Mouse (Mus musculus) frontal cortex, postnatal 10 days (tissue): ENCODE results near the gene Cgn.
"Not testable (repeated sequence)": the region's sequence is repeated elsewhere in the genome, so short reads cannot be mapped to it uniquely, and the experiment has no call there.

Experiments
- DNase-seq, 2 experiments: peaks; one replicate each; pipeline ENCODE4 v3.0.0; 2022; ENCODE audit warnings: low spot score in 2 of 2, mixed read lengths in 1 of 2

Gene Cgn

DNA sequence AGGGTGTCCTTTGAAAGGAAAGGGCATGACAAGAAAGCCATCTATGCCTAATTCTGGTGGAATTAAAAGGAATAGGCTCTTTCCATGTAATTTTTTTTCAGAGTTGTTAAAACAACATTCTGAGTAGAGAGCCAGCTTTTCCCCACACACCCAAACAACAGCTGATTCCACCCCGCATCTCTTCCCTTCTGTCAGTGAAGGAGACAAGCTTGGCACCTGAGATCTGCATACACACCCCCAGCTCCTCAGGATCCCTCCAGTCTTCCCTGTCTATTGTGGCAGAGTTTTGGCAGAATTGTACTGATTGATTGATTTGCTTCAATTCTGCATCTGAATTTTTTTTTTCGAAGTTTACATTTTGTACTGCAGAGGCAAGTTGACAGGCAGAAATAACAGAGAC lies 6.0 kb upstream of the Cgn start:
- DNase-seq, result no peak

DNA sequence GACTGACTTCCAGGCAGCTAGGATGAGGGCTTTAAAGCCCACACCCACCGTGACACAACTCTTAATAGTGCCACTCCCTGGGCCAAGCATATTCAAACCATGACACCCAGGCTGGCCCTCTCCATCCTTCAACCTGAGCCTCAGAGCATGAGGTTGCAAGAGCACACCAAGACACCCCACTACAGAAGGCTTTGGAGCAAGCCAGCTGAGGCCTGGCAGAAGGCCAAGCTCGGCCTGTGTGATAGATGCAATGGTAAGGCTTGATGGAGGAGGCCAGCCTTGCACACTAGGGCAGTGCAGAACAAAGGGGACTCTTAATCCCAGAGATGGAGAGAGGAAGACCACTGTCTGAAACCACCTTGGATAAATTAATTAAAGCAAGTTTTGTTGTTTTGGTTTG lies 3.2 kb upstream of the Cgn start:
- DNase-seq, result no peak

DNA sequence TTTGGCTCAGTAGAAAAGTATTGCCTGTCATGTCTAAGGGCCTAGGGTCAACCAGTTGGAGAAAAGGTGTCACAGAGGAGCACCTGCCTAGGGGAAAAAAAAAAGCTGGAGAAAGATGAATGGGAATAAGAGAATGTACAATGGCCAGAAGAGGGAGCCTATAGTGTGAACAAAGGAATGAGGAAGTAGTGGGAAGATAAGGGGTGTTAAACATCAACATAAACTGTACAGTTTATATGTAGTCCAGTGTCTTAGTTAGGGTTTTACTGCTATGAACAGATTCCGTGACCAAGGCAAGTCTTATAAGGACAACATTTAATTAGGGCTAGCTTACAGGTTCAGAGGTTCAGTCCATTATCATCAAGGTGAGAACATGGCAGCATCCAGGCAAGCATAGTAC lies 2.8 kb upstream of the Cgn start:
- DNase-seq, result no peak

DNA sequence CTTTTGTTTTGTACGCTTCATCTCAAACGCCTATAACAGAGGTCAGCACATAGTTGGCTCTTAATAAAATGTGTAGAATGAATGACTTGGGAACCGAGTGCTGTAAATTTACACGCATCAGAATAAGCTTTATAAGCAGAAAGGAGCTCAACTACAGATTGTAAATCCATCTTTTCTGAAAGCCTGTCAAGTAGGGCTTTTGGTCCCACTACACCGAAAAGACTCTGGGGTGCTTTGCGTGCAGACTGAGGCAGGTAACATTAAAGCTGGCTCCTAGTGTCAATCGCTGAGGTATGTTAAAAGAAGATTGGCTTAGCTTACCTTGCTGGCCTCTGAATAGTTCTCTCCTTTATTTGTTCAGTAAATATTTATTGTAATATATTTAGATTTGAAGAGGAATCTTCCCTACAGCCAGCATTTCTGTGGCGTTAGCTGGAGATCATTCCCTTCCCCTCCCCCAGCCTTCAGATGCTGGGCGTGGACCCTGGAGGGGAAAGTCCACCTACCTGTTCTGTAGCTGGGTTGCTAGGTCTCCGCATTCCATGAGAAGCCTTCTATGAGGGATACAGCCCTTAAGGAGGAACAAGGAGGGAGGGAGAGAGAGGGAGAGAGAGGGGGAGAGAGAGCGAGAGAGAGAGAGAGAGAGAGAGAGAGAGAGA lies 959 bp upstream of the Cgn start:
- no peak for DNase-seq

DNA sequence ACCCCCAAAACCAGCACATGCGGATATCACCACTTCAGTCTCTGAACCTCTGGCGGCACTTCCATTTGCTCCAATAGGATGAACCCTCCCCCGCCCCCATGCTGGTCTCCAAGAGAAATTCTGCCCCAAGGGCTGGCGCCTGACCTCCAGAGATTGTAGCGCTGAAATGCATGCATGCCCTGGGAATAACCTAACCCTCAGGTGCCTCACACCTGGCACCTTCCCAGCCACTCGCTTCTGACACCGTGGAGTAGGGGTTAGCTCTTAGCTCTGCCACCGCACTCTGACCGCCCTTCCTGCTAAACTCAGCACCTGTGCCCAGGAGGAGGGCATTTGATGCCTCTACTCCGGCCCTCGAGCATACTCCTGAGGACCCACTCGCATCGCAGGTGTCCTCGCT lies 334 bp downstream of the Cgn start:
- no peak for DNase-seq

DNA sequence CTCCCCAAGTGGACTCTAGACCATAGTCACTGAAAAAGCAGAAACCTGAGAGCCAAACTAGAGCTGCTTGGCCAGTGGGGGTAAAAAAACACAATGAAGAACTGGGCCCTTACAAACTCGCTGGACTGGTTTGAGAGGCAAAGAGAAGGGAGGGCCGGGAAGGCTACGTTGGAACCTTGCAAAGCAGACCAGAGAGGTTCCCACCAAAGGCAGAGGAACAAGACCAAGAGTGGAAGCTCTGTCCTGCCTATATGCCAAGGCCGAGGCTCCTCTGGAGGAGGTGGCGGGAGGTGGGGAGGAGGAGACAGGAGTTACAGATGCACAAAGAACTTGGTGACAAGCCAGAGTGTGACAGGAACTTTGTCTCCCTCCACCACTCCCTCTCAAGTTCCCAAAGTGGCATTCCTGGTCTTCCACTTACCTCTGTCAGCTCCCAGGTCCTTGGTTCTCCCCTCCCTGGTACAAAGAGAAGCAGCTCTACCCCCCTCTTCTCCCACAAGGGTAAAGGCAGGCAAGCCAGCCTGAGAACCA lies 2.1 kb downstream of the Cgn start:
- DNase-seq, result no peak

DNA sequence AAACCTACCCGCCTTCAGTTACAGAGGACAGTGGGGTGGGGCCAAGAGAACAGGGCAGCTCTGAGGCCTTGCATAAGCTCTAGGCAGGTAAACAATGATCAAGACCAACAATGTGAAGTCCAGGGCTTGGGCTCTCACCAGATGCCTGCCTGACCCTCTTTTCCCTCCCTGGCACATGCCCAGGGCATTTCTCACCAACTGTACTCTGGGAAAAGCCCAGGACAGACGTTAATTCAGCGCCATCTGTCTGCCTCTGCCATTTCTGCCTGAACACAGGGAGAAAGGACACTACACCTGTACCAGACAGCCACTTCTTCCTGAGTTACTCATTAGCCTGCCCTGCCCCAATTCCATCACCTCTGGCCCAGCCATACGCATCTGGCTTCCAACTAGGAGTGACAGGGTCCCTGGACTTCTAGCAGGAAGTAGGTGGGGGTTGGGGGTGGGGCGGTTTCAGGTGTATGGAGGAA lies 2.8 kb downstream of the Cgn start:
- DNase-seq, result no peak

DNA sequence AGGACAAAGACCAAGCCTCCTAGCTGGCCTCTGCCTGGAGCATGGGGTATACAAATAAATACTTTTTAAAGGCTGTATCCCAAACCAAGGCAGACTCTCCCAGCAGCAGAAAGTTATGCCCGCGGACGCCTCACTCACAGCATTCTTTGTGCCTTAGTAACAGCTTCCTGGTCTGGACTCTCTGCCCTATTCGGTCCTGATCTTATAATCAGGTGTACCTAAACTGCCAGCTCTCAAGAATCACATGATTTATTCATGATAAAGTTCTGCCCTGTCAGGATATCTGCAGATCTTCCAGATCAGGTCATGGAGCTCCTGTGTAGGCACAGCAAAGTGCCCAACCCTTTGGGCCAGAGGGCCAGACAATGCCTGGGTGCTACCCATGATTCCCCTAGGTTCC lies 3.4 kb downstream of the Cgn start:
- no peak for DNase-seq

DNA sequence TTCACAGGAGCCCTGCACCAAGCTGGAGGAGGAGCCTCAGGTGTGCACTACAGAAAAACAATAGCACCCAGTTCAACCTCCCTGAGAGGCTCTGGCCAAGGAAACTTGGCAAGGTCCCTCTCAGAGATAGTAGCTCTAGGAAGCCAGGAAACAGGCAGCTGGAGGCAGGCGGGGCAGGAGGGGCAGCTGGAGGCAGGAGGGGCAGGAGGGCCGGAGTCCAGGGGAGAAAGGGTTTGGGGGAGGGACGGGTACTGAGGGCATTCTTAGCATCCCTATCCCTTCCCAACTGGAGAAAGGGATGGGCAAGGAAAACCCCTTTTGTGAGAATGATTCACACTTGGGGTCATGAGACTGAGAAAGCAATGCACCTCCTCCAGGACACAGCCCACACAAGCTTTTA lies 4.9 kb downstream of the Cgn start:
- no peak for DNase-seq

DNA sequence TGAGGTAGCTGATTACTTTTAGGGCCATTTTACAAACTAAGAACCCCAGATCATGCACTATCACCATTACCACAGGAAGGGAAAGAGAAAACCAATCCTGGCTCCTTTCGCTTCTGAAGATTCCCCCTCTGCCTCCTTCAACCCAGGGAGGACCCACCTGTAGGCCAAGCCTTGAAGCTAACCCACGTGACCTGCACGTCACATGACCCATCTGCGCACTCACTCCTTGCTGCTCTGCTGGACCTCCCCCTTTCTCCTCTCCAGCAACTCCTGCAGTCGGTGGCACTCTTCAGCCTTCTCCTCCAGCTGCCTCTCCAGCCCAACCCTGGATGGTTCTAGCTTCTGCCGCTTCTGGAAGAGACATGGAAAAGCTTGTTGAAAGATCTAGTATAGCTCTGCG lies 10.4 kb downstream of the Cgn start:
- DNase-seq, result no peak

DNA sequence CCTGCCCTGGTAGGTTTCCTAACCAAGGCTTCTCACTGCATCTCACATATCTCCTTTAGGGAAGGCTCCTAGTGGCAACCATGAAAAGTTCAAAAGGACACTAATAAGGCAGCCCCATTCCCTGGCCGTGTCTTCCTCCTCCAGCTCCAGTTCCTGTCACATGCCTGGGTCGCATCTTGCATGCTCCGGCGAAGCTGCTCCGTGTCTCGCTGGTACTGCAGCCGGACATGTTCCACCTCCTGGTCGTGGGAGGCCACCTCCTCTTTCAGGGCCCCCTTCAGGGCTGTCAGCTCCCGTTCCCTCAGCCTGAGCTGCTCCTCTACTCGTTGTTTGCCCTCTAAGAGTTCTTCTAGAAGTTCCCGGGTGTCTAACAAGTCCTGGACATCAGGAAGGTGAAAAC lies 12.3 kb downstream of the Cgn start:
- DNase-seq, result no peak

DNA sequence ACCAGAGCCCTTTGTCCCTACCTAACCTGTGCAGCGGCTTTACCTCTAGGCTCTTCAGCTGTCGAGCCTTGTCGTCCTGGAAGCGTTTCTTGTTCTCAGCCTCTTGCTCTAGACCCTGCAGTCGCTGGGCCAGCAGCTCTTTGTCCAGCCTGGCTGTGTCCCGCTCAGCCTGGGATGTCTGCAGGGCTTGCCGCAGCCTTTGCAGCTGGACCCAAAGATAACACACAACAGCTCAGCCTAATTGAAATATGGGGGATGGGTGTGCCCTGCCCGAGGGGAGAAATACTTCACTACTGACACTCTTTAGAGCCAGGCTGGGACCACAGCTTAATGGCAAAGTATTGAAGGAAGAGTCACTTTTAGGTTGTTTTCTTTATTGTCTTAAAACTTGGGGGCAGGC lies 20.8 kb downstream of the Cgn start:
- DNase-seq, result not testable (repeated sequence)

DNA sequence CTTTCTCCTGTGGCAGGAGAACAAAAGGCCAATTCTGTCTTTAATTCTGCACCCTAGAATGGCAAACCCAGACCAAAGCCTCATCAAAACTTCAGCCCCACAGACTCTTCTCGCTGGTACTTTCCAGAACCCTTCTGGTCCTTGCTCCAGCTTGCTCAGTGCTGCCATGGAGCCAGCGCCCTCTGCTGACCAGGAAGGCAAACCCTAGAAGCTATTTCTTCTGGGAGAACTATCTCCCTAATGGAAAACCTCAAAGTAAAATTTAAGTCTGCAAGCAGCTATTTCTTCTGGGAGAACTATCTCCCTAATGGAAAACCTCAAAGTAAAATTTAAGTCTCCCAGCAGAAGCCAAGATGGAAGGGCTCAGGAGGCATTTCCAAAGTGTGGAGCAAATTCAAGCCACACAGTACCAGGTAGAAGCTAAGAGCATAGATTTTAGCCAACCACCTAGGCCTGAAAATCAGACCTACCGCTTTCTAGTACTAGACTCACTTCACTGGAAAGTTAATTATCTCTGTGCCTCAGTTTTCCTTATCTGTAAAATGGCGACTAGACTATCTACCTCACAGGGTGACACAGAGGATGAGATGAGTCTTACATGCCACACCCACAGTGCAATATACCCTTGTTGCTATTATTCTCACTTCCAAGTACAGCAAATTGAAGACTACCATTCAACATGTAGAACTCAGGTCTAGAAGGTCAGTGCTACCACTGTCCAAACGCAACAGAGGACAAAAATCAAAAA lies 21.6 kb downstream of the Cgn start:
- not testable (repeated sequence) for DNase-seq

DNA sequence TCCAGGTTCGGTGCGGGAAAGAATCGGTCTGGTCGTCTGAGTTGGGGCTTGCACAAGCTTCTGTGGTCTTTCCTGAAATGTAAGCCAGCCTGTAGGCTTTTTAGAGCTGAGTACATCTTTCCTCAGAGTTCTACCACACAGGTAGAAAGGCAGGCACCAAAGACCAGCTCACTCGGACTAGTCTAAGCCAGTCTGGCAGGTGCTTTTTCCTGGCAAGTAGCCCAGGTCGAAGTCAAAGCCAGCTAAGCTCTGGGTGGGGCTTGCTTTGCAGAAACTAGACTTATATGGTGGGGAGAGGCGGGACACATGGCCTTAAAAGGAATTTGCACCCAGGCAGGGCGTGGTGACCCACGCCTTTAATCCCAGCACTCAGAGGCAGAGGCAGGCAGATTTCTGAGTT lies 27.9 kb downstream of the Cgn start:
- DNase-seq, result not testable (repeated sequence)

DNA sequence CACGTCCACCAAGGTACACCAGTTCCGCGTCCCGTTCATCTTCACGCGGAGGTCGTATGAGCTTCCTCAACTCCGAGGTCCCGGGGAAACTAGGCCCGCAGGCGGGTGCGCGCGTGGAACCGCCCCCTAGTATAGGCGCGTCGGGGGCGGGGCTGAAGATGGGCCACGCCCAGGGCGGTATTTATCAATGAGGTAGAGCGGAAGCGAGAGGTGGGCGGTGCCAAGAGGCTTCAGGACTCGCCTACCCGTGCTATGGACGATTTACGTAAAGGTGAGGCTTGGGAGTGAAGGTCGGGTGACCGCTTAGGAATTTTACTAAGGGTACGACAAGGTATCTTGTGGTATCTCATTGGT lies 28.3 kb downstream of the Cgn start:
- DNase-seq, result not testable (repeated sequence)

DNA sequence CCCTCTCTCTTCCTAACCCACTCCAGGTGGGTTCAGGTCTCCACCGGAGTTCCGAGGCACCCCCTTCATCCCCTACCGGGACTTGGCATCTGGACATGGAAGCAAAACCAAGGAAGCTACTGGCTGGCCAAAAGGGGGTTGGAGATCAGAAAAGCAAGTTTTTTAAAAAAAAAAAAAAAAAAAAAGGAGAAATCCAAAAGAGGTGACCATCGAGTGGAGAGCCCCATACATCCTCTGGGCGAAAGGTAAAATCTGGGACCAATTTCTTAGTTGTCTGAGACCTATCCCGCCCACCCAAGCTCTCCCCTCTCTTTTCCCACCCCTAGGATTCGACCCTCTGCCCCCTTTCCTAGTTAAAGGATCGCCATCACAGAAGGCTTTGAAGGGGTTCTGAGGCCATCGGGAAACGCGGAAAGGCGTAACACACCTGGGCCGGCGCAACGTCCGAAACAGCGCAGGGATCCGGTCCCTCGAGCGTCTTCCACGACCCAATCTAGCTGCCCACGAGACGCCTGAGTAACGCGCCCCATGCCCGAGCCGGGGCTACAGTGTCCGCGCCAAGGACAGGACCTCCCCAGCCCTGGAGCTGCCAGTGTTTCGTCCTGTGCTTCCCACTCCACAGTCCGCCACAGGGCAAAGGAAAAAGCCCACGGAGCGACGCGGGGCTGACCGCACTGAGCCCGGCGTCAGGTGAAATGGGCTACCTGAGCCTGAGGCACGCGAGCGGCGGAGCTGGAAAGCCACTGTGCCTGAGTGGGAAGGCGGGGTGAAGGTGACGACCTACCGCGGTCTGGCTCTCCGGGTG lies 28.8 kb downstream of the Cgn start:
- DNase-seq, result not testable (repeated sequence)

DNA sequence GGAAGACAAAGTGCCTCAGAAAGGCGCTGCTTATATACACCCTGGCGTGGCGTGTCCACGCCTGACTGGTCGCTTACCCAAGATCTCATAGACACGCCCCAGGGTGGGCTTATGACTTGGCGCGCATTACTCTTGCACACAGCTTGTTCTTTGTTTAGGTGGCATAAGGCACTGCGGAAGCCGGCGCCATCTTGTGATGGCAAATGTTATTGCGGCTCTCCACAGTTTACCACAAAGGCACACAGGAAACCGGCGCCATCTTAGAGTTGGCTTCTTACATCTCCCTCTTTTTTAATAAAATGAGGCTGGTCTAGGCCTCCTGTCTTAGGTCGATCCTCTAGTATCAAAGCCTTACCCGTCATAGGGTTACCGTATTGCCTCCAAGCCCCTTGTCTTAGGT lies 40.6 kb downstream of the Cgn start:
- DNase-seq, result no peak

DNA sequence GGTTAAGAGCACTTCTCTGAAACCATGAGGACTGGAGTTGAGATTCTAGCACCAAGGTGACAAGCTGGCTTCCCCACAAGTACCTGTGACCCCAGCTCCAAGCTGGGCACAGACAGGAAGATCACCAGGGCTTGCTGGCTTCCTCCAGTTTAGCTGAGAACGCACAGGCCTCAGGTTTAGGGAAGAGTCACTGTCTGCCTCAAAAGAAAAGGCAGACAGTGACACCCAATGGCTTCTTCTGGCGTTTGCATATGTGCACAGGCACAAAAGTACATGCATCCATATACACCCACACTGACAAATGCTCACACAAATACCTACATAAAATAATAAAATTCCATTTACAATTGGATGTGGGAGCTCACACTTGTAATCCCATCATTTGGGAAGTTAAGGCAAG lies 62.7 kb downstream of the Cgn start:
- not testable (repeated sequence) for DNase-seq

DNA sequence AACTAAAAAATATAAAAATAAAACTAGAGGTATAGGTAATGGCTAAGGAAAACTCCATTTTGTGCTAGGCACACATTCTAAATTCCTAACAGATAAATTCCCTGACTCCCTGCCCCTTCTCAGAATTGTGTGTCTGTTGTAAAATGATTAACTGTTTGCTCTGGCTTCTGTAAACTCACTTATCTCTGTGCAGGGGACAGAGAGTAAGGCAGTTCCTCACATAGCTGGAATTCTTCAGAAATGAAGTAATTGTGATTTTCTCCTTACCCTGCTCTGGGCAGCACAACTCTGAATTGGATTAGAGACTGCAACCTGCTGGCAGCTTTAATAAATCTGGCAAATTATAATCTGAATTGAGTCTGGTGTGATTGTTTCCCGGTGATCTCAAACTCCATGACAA lies 68.0 kb downstream of the Cgn start:
- not testable (repeated sequence) for DNase-seq

DNA sequence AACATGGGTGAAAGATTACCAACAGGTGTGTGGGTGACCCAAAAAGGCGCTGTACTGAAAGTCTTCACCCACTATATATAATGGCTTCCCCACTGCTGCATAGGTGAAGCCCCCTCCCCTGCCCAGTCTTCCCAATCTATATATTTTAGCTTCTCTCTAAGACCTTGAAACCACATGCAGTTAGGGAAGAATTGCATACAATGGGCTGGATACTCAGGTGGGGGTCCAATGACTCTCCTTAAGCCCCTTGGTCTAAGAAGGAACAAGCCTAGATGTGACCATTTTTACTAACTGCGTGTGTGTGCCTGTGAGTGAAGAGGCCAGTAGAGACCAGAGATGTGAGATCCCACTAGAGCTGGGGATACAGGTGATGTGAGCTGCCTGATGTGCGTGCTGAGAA lies 72.9 kb downstream of the Cgn start:
- not testable (repeated sequence) for DNase-seq

DNA sequence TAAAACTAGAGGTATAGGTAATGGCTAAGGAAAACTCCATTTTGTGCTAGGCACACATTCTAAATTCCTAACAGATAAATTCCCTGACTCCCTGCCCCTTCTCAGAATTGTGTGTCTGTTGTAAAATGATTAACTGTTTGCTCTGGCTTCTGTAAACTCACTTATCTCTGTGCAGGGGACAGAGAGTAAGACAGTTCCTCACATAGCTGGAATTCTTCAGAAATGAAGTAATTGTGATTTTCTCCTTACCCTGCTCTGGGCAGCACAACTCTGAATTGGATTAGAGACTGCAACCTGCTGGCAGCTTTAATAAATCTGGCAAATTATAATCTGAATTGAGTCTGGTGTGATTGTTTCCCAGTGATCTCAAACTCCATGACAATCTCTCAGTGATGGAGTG lies 75.7 kb downstream of the Cgn start:
- not testable (repeated sequence) for DNase-seq
